8 mouse cellular contexts compared by ENCODE assay signal in the genomic region with DNA sequence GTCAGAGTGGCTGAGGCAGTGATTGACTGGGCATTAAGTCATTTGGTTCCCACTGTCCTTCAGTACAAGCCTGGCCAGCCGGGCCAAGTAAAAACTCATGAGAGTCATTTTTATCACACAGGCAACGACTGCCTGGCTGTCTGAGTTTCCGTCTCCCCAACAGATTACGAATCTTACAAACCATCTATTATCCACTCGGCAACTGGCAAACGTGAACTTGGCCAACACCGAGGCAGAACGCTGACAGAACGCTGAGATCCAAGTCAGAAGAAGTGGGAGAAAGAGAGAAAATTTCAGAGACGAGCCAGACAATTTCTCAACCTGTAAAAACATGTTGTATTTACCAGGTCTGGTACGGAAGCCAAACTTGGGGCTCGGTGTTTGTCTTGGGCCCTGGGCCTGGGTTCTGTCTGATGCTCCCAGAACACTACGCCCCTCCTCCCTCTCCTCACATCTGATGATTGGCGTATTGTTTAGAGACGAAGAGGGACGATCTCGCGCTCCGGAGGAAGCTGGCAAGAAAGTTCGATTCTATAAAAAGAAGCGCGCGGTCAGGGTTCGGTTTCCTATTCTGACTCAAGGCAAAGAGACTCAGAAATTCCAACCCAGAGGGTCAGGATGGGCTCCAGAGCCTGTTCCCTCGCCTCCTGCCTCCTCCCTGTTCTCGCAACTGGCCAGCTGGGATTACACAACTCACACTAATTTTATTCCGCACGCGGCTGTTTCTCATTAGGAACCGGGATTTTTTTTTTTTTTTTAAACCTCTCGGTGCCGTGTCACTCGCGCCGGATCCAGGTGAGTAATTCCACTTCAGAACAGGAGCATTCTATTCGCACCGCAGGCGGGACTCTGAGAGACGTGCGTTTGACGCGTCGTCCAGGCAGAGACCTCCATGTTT. TPM values are rescaled to one million over a fixed set of nuclear protein-coding genes. Genes with fewer than 3 reads are reported as not detected.
A peak's percentile ranks its signal among the peaks of the same experiment; 100 is the strongest.
DNase-seq lines count a peak whose midpoint lies in the region; ATAC-seq and TF ChIP-seq lines count a peak whose summit lies in the region.

No protein-coding gene starts in this region.

- peak; percentile 61 for ATAC-seq in CD4-positive, CD25-positive, alpha-beta regulatory T cell, adult 4 months
- ATAC-seq in forebrain, embryonic 15.5 days (replicated peaks): 0 out of 2 replicates have a peak, but pooled peaks have one; percentile 39
- ATAC-seq in liver, embryonic 13.5 days (ENCODE audit: low read depth): 0 out of 2 replicates have a peak, but pooled peaks have one; percentile 22

- no peak for TF ChIP-seq POLR2A in brain, embryonic 14.5 days (IDR thresholded peaks at IDR 0.05; ENCODE audit: borderline replicate concordance, extremely low read depth, insufficient read depth, insufficient read length, poor library complexity, severe bottlenecking)

- peak overlapping the region; percentile 23 for H3K4me3 ChIP-seq in forebrain, embryonic 15.5 days
- H3K4me3 ChIP-seq in liver, embryonic 13.5 days (replicated peaks): peak overlapping the region; percentile 50

- H3K36me3 ChIP-seq in forebrain, embryonic 15.5 days: no peaks in the 10 kb centered on the region
- no peaks in the 10 kb centered on the region for H3K36me3 ChIP-seq in liver, embryonic 13.5 days

- peaks cover 40% of the 10 kb centered on the region for H3K4me1 ChIP-seq in forebrain, embryonic 15.5 days
- H3K4me1 ChIP-seq in liver, embryonic 13.5 days (replicated peaks): peaks cover 59% of the 10 kb centered on the region

- intact Hi-C loops in heart, postnatal 10 days (cut with DNase I): loop anchor here (2.0 kb wide), 1 partner anchor 45 kb away; no protein-coding TSS in a partner anchor

- TF ChIP-seq CTCF in brain, embryonic 14.5 days (IDR thresholded peaks at IDR 0.05; ENCODE audit: borderline replicate concordance, extremely low read depth, insufficient read depth, insufficient read length): no peak

- H3K9me3 ChIP-seq in forebrain, embryonic 15.5 days: no peaks in the 10 kb centered on the region
- no peaks in the 10 kb centered on the region for H3K9me3 ChIP-seq in liver, embryonic 13.5 days (replicated peaks)

- peak overlapping the region; percentile 18; the same call in 1 of the 2 replicates for H3K9ac ChIP-seq in forebrain, embryonic 15.5 days (replicated peaks)
- H3K9ac ChIP-seq in liver, embryonic 13.5 days: peak overlapping the region; percentile 67

- peak overlapping the region; percentile 46 for H3K4me2 ChIP-seq in forebrain, embryonic 15.5 days (replicated peaks)
- H3K4me2 ChIP-seq in liver, embryonic 13.5 days: peak overlapping the region; percentile 72

- H3K27ac ChIP-seq in forebrain, embryonic 15.5 days (replicated peaks): peak overlapping the region; percentile 73
- H3K27ac ChIP-seq in liver, embryonic 13.5 days: no peak overlapping the region

- H3K27me3 ChIP-seq in forebrain, embryonic 15.5 days: no peaks in the 10 kb centered on the region
- H3K27me3 ChIP-seq in liver, embryonic 13.5 days: peaks cover 63% of the 10 kb centered on the region

- peak; percentile 65 for DNase-seq in brain, embryonic 14.5 days (ENCODE audit: low read depth)
- DNase-seq in heart, postnatal 10 days: peak; percentile 76 to 77
- DNase-seq in kidney, postnatal 36 days: peak; percentile 63 to 78
- DNase-seq in liver, embryonic 13.5 days: no peak
- peak; percentile 57 for DNase-seq in neural tube, embryonic 10.5 days (ENCODE audit: extremely low spot score, low spot score)
- peak; percentile 19 for DNase-seq in thymus, postnatal 14 days

- WGBS in forebrain, embryonic 15.5 days: 2% methylated on average over 43 of the region's 43 CpGs
- 2% methylated on average over 43 of the region's 43 CpGs for WGBS in liver, embryonic 13.5 days (ENCODE audit: insufficient replicate concordance)

RNA-seq across cellular contexts. Expression of gene Med13l, which starts 46.6 kb away (rescaled TPM):
- polyA plus RNA-seq in CD4-positive, CD25-positive, alpha-beta regulatory T cell, adult 4 months (2017; shearing (Covaris generic)): 10 to 100 TPM; 22.0 to 25.3 TPM
- polyA plus RNA-seq in brain, embryonic 14.5 days (2012; rRNA removed): 15.5 and 25.9 TPM in 2 replicates
- 23.7 and 23.9 TPM in 2 replicates for polyA plus RNA-seq in forebrain, embryonic 15.5 days (2015; fragmentation: Nextera tagmentation; extraction: Ambion mirVana)
- total RNA-seq in heart, postnatal 10 days (2021): 10 to 100 TPM; 33.8 to 41.6 TPM
- 10.1 and 10.2 TPM in 2 replicates for polyA plus RNA-seq in liver, embryonic 13.5 days (2015; fragmentation: Nextera tagmentation; extraction: Ambion mirVana)
